Mouse (Mus musculus) lung, postnatal 0 days (tissue): ENCODE measurements around the gene Epb41l2. TPM values are rescaled to one million over a fixed set of nuclear protein-coding genes. Genes with fewer than 3 reads are reported as not detected.

Source experiments
- ATAC-seq: fragments of 200-750 bp; cut with Nextera tagmentation; 2 replicates; pipeline ENCODE4 v1.8.0; 2017; ENCODE audit warnings: moderate library complexity
- DNase-seq: peaks from one replicate; pipeline ENCODE4 v3.0.0-alpha.2; 2016; ENCODE audit warnings: low spot score
- H3K27ac ChIP-seq: fragments of 300-500 bp; sonication (generic); 2 replicates; pipeline ENCODE4 v1.5.1; 2014; ENCODE audit warnings: antibody characterized with exemption, mild to moderate bottlenecking, low read length, mixed read lengths
- H3K27me3 ChIP-seq: fragments of 300-500 bp; sonication (generic); replicated peaks from 2 replicates; pipeline ENCODE4 v1.6.1; 2014; ENCODE audit warnings: low read length, mixed read lengths; ENCODE audit not compliant: insufficient read depth
- H3K36me3 ChIP-seq: fragments of 300-500 bp; sonication (generic); 2 replicates; pipeline ENCODE4 v1.6.1; 2014; ENCODE audit warnings: low read length, mixed read lengths; ENCODE audit not compliant: insufficient read depth
- H3K4me1 ChIP-seq: fragments of 300-500 bp; sonication (generic); 2 replicates; pipeline ENCODE4 v1.6.1; 2014; ENCODE audit warnings: antibody characterized with exemption, low read depth, low read length, mixed read lengths; ENCODE audit not compliant: insufficient read depth
- H3K4me2 ChIP-seq: fragments of 300-500 bp; sonication (generic); replicated peaks from 2 replicates; pipeline ENCODE4 v1.6.1; 2014; ENCODE audit warnings: low read depth, mild to moderate bottlenecking, low read length, moderate library complexity, mixed read lengths
- H3K4me3 ChIP-seq: fragments of 300-500 bp; sonication (generic); 2 replicates; pipeline ENCODE4 v1.5.1; 2014; ENCODE audit warnings: low read depth, low read length
- H3K9ac ChIP-seq: fragments of 300-500 bp; sonication (generic); replicated peaks from 2 replicates; pipeline ENCODE4 v1.6.1; 2014; ENCODE audit warnings: low read depth, mild to moderate bottlenecking
- H3K9me3 ChIP-seq: fragments of 300-500 bp; sonication (generic); 2 replicates; pipeline ENCODE4 v1.6.1; 2016; ENCODE audit warnings: low read length, mixed read lengths
- CTCF ChIP-seq: IDR thresholded peaks from 2 replicates; pipeline ENCODE4 v1.5.1; 2016; ENCODE audit warnings: antibody characterized with exemption, mild to moderate bottlenecking
- EP300 ChIP-seq: IDR thresholded peaks from 2 replicates; pipeline ENCODE4 v1.6.1; 2016; ENCODE audit warnings: antibody characterized with exemption, mild to moderate bottlenecking, control low read depth
- WGBS: fragments of 180-500 bp; shearing (Covaris S2); extraction: QIAGEN DNeasy Blood & Tissue Kit; methylation state at CpG from one replicate; pipeline ENCODE4 v1.1.7; 2014; 5-methylcytosine and 5-hydroxymethylcytosine counted together
- polyA plus RNA-seq: library from polyadenylated mRNA; unstranded; fragments of >200 nt; fragmentation: Nextera tagmentation; extraction: Ambion mirVana; gene quantifications from 2 replicates; pipeline ENCODE4 v1.2.1, GENCODE M21; 2015

Gene Epb41l2
- polyA plus RNA-seq, 1 experiment from 2014 or later = 48.2 TPM

DNA sequence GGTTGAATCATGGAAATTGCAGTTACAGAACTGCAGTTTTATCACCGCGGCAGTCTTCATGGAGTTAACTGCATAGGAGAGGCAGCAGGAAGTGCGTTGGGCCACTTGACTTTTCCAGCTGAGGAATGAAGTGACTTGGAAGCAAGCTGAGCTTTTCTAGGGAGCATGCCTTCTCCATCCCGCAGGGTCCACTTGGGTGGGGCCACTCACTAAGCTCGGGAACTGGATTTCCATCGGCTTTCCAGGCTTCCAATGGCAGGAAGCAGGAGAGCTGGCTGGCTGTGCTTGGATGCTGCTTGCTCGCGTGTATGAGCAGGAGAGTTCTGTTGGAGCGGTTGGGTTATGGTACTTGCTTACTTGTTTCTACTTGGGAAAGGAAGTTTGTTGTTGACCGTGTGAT, 72.8 kb downstream of the Epb41l2 start:
- Histone ChIP-seq H3K4me2 (peak overlapping the region; percentile 44), H3K9ac (no peak overlapping the region), H3K4me3 (peak overlapping the region; percentile 24), H3K4me1 (peaks cover 23% of the 10 kb centered on the region; the same call in 1 of the 2 replicates), H3K9me3 (no peaks in the 10 kb centered on the region), H3K36me3 (no peaks in the 10 kb centered on the region), H3K27me3 (no peaks in the 10 kb centered on the region), H3K27ac (peak overlapping the region; percentile 52; the same call in 1 of the 2 replicates)
- TF ChIP-seq EP300 = 0 out of 2 replicates have a peak, but pooled peaks have one; percentile 19
- TF ChIP-seq CTCF = no peak
- DNase-seq (peak; percentile 83), ATAC-seq (peak; percentile 66)
- WGBS = 12% methylated on average over 10 of the region's 10 CpGs

DNA sequence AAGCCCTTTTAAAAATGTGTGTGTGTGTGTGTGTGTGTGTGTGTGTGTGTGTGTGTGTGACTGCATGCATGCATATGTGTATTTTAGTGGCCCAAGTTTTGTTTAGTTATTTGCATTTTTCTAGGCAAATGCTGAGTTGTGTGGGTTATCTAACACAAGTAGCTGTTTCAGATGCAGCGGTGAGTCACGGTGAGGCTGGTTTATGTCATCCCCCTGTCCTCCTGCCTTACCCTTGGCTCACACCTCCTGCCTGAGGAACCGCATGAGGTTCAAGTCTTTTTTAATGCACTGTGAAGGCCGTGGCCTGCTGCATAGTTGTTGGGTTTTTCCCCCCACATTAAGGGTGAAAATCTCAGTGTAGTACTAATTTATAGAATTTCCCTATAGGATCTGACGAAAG, 73.3 kb downstream of the Epb41l2 start:
- ATAC-seq (no peak), DNase-seq (no peak)
- Histone ChIP-seq H3K9ac (no peak overlapping the region), H3K9me3 (no peaks in the 10 kb centered on the region), H3K27me3 (no peaks in the 10 kb centered on the region), H3K4me1 (peaks cover 18% of the 10 kb centered on the region; the same call in 1 of the 2 replicates), H3K27ac (peak overlapping the region; percentile 52; the same call in 1 of the 2 replicates), H3K4me3 (peak overlapping the region; percentile 24; the same call in 1 of the 2 replicates), H3K4me2 (peak overlapping the region; percentile 44), H3K36me3 (no peaks in the 10 kb centered on the region)
- TF ChIP-seq EP300 (no peak), CTCF (no peak)
- 29% methylated on average over 5 of the region's 5 CpGs for WGBS

DNA sequence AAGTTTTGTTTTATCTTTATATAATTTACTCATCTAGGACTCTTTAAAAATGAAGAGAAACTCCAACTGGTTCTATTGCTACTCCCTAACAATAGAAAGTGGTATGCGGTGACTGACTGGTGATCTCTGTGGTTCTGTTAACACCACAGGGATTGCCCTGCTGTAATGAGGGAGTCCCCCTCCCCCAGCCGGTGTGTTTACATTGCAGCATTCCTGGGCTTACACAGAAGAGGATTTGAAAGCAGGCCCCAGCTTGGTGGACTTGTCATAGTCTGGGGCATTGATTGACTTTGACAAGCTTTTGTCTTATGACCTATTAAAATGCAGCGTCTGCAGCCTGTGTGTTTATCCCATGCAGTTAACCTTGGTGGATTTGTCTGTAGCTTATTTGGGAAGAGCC, 73.9 kb downstream of the Epb41l2 start:
- H3K9ac ChIP-seq = no peak overlapping the region
- no peak for TF ChIP-seq CTCF
- TF ChIP-seq EP300 = no peak
- H3K4me2 ChIP-seq = no peak overlapping the region
- 27% methylated on average over 3 of the region's 3 CpGs for WGBS
- ATAC-seq (no peak), DNase-seq (no peak)
- H3K9me3 ChIP-seq = no peaks in the 10 kb centered on the region
- H3K36me3 ChIP-seq = no peaks in the 10 kb centered on the region
- peaks cover 18% of the 10 kb centered on the region; the same call in 1 of the 2 replicates for H3K4me1 ChIP-seq
- no peak overlapping the region for H3K4me3 ChIP-seq
- H3K27me3 ChIP-seq = no peaks in the 10 kb centered on the region
- H3K27ac ChIP-seq = peak overlapping the region; percentile 17; the same call in 1 of the 2 replicates

DNA sequence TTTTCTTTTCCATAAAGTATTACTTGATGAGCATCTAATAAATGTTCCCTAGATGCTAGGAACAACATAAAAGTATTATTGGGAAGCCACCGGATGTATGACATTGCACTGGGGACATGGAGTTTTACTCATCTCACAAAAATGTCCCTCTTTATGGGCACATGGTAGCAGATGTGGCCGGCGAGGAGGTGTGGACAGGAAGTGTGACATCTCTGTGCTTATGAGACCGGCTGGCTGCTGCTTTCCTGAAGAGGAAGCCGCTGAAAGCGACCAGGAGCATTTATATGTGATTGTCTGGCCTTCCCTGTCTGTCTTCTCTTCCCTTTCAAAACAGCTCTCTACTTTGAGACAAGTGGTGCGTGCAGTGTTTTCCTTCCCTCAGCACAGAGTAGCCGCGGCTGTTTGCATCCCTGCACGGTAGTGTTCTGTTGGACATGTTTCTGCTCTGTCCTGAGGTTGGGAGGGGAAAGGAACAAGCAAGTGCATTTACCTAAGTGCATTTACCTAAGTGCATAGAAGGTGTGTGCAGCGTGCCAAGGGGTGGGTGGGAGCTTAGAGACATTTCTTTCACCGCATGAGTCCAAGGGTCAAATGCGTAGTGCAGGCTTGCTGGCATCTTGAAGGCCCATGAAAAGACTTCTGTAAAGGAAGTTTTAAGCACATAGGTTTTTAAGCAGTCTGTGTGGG, 74.9 kb downstream of the Epb41l2 start:
- Histone ChIP-seq H3K36me3 (no peaks in the 10 kb centered on the region), H3K27me3 (no peaks in the 10 kb centered on the region), H3K27ac (peak overlapping the region; percentile 52), H3K9ac (no peak overlapping the region), H3K4me2 (0 out of 2 replicates have a peak overlapping the region, but pooled peaks have one; percentile 6), H3K4me3 (no peak overlapping the region), H3K9me3 (no peaks in the 10 kb centered on the region), H3K4me1 (peaks cover 18% of the 10 kb centered on the region; the same call in 1 of the 2 replicates)
- peak; percentile 87 for TF ChIP-seq EP300
- no peak for TF ChIP-seq CTCF
- ATAC-seq (peak; percentile 81), DNase-seq (peak; percentile 80)
- 21% methylated on average over 13 of the region's 13 CpGs for WGBS

DNA sequence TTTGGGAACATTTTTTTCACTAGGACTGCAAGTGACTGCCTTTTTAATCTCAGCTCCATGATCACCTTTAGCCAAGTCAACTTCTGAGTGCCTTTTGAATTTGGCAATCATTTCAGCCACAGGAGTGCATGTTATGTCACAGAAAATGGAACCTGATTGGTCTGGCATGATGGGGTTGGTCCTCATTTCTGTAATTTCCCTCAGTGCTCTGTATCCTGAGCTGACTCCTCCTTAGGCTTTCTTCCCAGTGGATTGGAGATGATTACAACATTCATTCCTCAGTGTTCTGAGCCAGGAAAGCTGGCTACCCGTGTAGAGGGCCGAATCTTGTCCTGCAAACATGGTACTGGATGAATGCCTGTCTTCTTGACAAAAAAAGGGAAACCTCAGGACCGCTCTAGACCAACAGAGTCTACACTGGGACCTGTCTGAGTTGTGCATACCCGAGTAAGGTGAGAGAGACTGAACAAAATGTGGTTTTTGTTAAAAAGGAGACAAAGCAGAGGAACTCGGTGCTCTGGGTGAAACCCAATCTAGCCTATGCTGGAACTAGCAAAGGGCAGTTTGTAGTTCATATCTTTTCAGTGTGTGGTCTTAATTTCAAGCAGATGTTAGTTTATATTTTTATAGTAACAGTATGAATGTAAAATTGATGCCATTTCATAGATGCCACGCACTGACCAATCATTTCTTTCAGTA, 77.3 kb downstream of the Epb41l2 start:
- no peak overlapping the region for H3K27ac ChIP-seq
- peaks cover 11% of the 10 kb centered on the region; the same call in 1 of the 2 replicates for H3K4me1 ChIP-seq
- H3K27me3 ChIP-seq = no peaks in the 10 kb centered on the region
- no peak overlapping the region for H3K9ac ChIP-seq
- no peak overlapping the region for H3K4me3 ChIP-seq
- peak; percentile 18 for DNase-seq
- H3K9me3 ChIP-seq = no peaks in the 10 kb centered on the region
- H3K4me2 ChIP-seq = no peak overlapping the region
- ATAC-seq = no peak
- H3K36me3 ChIP-seq = no peaks in the 10 kb centered on the region; the same call in 1 of the 2 replicates
- 73% methylated on average over 6 of the region's 6 CpGs for WGBS
- TF ChIP-seq CTCF (no peak), EP300 (no peak)

DNA sequence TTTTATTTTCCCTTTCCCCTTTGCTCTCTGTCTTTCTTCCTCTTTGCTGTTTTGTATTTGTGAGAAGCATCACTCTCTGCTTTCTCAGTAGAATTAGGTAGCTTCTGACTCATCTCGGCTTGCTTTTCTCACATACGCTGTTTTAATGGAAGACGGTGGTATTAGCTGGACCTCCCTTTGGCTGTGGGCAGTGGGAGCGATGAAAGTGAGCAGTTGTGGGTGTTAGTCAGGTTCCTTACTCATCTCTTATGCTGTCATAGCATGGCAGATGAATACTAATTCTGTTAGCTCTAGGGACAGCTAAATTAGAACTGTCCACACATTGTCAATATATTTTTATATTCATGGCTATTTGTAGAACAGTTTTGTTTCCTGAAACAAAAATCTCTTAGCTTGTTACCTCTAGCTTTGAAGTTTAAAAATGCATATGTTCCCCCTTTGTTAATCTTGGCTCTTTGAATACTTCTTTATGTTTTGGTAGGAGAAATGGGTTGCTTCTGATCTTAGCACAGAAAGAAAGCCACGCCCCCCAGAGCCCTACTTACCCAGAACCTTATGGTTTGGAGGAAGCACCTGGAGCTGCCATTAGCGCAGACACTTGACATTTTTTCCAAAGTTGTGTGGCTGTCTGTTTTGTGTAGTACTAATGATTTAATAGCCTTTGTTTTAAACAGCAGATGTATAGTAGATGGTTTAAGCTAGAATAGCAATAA, 78.1 kb downstream of the Epb41l2 start:
- Histone ChIP-seq H3K36me3 (no peaks in the 10 kb centered on the region; the same call in 1 of the 2 replicates), H3K9me3 (no peaks in the 10 kb centered on the region), H3K4me2 (no peak overlapping the region), H3K27ac (no peak overlapping the region), H3K4me3 (no peak overlapping the region), H3K27me3 (no peaks in the 10 kb centered on the region), H3K9ac (no peak overlapping the region), H3K4me1 (peaks cover 11% of the 10 kb centered on the region; the same call in 1 of the 2 replicates)
- ATAC-seq (no peak), DNase-seq (no peak)
- 80% methylated on average over 6 of the region's 6 CpGs for WGBS
- TF ChIP-seq CTCF (no peak), EP300 (no peak)
